Mouse (Mus musculus): ENCODE measurements around the gene Radil.

Radil gene

DNA sequence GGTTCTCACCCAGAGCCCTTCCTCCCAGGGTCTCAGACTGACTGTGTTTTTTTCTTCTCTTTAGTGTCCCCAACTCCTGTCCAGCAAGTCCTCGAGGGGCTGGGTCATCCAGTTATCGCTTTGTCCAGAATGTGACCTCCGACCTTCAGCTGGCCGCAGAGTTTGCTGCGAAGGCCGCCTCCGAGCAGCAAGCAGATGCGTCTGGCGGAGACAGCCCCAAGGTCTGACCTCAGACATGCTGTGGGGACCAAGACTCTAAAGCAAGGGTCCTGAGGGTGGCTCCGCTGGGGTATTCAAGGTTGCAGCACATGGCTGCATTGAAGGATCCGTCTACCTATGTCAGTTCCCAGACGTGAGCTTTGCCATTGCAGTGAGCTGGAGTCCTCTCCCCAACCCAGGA, 102.3 kb downstream of the Radil start:
- DNase-seq (ENCODE audit: extremely low read depth, low read depth), result no peak

DNA sequence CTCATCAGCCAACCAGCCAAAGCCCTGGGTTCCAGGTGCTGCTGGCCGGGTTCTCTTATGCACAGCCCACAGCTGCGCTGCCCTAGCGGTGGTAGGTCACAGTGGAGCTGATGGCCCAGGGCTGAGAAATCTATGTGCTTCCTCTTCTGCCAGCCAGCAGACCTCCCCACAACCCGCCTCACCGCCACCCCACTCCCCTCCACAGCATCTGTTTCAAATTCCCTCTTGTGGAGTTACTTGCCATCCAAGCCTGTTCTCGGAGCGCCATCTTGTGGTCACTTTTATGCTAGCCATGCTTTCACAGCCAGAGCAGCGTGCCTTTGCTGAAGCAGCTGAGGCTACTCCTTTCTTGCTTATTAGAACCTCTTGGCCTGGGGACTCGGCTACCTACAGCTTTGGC, 102.8 kb downstream of the Radil start:
- peak; percentile 71 for DNase-seq (ENCODE audit: extremely low read depth, low read depth)

DNA sequence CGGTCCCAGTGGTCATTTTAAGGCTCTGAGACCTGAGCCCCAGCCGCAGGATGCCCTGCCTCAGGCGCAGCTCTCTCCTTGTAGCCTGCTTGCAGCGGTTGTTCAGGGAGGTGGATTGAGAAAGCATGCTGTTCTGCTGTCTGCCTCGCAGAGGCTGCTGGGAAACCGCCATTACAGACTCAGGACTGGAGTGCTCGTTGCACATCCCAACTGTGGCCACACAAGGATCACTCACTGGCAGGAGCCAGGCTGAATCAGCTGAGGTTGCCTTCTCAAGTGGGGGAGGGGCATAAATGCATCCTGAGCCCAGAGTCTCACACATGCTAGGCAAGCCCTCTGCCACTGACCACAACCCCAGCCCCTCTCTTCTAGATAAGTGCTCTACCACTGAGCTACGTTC, 105.2 kb downstream of the Radil start:
- no peak for DNase-seq (ENCODE audit: extremely low read depth, low read depth)

DNA sequence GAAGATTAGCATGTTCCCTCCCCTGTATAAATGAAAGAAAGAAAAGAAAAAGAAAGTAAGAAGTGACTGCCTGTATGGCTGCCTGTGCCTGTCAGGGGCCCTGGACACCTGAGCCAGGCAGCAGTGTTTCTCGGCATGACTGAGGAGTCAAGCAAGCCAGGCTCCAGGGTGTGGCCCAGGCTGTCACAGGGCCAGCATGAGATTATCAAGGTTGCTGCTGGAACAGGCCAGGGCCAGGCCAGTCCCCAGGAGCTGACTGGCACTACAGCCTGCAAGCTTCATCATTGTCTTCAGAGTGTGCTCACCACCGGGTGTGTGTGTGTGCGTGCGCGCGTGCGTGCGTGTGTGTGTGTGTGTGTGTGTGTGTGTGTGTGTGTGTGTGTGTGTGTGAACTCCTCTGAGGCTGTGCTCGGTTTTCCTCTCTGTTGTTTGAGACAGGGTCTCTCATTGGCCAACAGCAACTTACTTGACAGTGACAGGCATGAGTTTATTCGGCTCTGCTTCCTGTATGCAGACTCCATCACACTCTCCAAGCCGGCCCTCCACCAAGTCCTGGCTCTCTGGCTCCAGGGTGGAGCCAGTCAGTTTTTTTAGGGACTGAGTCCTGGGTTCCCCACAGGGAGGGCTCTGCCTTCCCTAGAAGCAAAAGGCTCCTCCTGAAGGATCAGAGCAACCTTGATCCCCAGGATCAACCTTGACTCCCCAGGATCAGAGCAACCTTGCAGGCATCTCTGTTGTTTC, 105.9 kb downstream of the Radil start:
- DNase-seq (ENCODE audit: extremely low read depth, low read depth), result no peak

DNA sequence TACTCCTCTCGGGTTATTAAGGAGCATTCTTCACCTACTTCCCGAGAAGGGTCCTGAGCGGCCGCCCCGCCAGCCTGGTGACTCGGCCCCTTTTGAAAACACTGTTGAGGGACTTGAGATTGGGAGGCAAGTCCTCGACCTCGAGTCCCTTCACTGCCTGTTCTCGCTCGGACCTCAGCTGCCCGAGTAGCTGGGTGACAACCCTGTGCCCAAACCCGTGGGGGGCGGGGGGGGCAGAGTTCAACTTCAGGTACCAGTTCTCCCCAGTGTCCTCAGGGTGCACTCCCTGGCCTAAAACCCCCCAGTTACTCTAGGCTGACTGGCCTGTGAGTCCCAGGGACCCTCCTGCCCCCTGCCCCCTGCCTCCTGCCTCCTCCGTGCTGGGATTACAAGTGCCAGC, 106.9 kb downstream of the Radil start:
- DNase-seq (ENCODE audit: extremely low read depth, low read depth), result no peak

GRCm38 (mm10) chr5:142443514-142443913, 107.4 kb downstream of the Radil start:
- no peak for DNase-seq (ENCODE audit: extremely low read depth, low read depth)

- no peak for DNase-seq (ENCODE audit: extremely low read depth, low read depth)
Measured at GRCm38 (mm10) chr5:142442045-142442440, 108.9 kb downstream of the Radil start.

DNA sequence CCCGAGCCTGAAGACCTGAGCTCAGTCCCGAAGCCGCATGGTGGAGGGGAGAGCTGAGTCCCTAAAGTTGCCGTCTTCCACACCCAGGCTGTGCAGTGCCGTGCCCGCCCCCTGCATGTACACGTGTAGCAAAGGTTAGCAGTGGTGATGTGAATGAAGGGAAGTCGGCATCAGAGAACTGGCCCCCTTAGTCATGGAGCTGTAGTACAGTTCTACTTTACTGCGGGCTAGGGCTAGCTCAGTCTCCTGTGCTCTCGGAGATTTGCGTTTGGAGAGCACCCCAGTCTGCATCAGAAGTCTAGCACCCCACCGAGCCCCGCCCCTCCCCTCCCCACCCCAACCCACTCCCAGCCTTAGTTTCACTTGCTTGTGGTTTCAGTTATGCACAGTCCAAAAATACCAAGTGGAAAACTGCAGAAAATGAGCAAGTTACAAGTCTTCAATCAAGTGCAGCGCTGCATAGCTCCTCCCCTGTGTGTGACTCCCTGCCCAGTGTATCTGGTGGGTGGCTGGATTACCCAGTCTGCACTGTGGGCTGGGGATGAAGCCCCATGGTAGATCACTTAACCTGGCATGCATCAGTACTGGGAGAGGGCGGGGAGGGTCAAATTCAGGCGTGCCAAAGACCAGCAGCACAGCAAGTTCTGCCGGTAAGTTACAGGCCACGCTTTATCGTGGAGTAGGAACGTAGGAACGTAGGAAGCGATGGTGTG, 109.4 kb downstream of the Radil start:
- no peak for DNase-seq (ENCODE audit: extremely low read depth, low read depth)

GRCm38 (mm10) chr5:142440451-142441147, 110.3 kb downstream of the Radil start:
- peak; percentile 91 for DNase-seq (ENCODE audit: extremely low read depth, low read depth)

DNA sequence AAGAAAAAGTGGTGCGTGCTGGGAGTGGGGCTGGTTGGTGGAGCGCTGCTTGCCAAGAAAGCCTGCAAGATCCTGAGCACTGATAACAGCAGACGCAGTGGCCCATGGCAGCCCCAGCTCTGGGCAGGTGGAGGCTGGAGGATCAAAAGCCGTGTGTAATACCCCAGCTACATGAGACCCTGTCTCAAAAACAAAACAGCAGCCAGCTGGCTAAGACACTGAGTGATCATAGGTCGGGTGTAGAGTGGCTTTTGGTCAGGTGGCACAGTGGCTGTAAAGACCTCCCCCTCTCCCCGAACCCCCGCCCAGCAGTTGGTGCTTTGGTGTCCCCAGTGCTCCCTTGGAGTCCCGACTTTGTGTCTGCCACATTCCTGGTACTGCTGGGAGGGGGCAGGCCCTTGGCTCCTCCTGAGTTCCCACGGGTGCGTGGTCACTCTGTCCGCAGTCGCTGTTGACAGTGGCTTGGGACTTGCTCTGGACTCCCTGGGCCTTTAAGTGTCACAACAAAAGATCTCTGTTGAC, 110.9 kb downstream of the Radil start:
- no peak for DNase-seq (ENCODE audit: extremely low read depth, low read depth)

DNA sequence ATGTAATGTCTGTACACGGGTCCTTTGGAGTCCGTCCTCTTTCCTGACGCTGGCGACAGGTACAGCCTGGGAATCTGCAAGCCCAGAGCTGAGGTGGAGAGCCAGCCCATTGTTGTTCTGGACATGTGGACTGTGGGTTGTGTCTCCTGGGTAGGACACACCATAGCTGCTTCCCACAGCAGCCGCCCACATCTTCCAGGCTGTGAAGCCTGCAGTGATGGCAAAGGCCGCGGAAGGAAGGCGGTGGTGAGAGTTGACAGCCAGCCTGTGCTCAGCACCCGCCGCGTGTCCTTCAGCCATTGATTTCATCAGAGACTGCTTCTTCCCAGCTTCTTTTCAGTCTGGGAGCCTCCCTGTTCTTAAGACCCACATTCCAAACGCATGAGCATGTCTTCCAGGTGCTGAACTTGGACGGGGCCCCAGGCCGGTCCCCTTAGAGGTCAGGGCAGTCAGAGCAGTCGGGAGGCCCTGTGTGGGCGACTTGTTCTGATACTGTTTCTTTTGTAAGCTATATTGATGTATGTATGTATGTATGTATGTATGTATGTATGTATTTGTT, 112.4 kb downstream of the Radil start:
- no peak for DNase-seq (ENCODE audit: extremely low read depth, low read depth)

GRCm38 (mm10) chr5:142435736-142436135, 115.2 kb downstream of the Radil start:
- no peak for DNase-seq (ENCODE audit: extremely low read depth, low read depth)

All from MEL-GATA-1-ER (cell line).